Mouse (Mus musculus): Measurements from ENCODE around the gene Nfkbil1. TPM values are rescaled to one million over a fixed set of nuclear protein-coding genes. Genes with fewer than 3 reads are reported as not detected.
"Not testable (repeated sequence)": the region's sequence is repeated elsewhere in the genome, so short reads cannot be mapped to it uniquely, and the experiment has no call there.

Nfkbil1 gene
- total RNA-seq, 2 experiments from 2014 or later, result 8.2 to 8.7 TPM

GRCm38 (mm10) chr17:35240384-35241304, 5.1 kb upstream of the Nfkbil1 start:
- intact Hi-C loops (cut with DNase I), result no loop called here
- no peak for DNase-seq (ENCODE audit: low spot score)

- DNase-seq (ENCODE audit: low spot score), result no peak
- intact Hi-C loops (cut with DNase I), result loop anchor here (5.0 to 10.0 kb wide), 3 partner anchors 117 to 237 kb away; partner anchors contain the start of genes Csnk2b, Gpank1, Sapcd1 and Vars
Measured at GRCm38 (mm10) chr17:35239700-35240099, 4.1 kb upstream of the Nfkbil1 start.

GRCm38 (mm10) chr17:35237504-35237903, 1.9 kb upstream of the Nfkbil1 start:
- intact Hi-C loops (cut with DNase I), result loop anchor here (5.0 to 10.0 kb wide), 3 partner anchors 115 to 235 kb away; partner anchors contain the start of genes Csnk2b, Gpank1, Sapcd1 and Vars
- DNase-seq (ENCODE audit: low spot score), result no peak

DNA sequence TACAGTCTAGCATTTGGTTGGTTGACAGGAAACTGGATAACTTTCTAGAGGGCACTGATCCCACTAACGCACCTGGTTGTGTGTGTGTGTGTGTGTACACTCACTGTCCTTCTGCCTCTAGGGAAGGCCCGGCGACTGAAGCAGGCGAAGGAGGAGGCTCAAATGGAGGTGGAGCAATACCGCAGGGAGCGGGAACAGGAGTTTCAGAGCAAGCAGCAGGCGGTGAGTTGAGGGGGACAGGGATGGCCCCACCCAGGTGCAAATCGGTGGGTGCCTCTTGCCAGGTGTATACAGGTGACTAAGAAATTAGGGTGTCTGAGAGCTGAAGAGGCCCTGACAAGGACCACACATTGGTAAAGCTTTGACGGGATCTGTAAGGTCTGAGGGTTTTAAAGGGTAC, 1.4 kb upstream of the Nfkbil1 start:
- DNase-seq (ENCODE audit: low spot score), result no peak
- intact Hi-C loops (cut with DNase I), result loop anchor here (5.0 to 10.0 kb wide), 3 partner anchors 115 to 235 kb away; partner anchors contain the start of genes Csnk2b, Gpank1, Sapcd1 and Vars

DNA sequence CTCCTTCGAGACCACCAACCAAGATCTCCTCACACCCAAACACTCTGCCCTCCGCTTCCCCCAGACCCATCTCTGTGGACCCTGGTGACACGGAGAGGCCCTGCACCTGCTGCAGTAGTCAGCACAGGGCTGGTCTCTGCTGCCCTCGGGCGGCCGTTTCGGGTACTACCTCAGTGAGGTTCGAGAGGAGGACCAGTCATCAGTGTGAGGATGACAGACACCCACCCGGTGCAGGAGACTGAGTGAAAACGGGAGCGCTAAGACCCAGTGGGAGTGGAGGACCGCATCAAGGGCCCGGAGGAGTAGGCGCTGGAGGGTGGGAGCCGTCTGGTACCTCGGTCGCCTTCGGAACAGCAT, 776 bp upstream of the Nfkbil1 start:
- peak; percentile 83 for DNase-seq (ENCODE audit: low spot score)
- intact Hi-C loops (cut with DNase I), result loop anchor here (5.0 to 10.0 kb wide), 3 partner anchors 114 to 234 kb away; partner anchors contain the start of genes Csnk2b, Gpank1, Sapcd1 and Vars

- DNase-seq (ENCODE audit: low spot score), result peak; percentile 31
- intact Hi-C loops (cut with DNase I), result loop anchor here (5.0 to 10.0 kb wide), 3 partner anchors 113 to 233 kb away; partner anchors contain the start of genes Csnk2b, Gpank1, Sapcd1 and Vars
Measured at GRCm38 (mm10) chr17:35234903-35235302, 689 bp downstream of the Nfkbil1 start.

GRCm38 (mm10) chr17:35234090-35234489, 1.5 kb downstream of the Nfkbil1 start:
- DNase-seq (ENCODE audit: low spot score), result not testable (repeated sequence)
- intact Hi-C loops (cut with DNase I), result loop anchor here (10.0 kb wide), 1 partner anchor 209 kb away; the partner anchor contains the start of gene Sapcd1

- DNase-seq (ENCODE audit: low spot score), result no peak
- intact Hi-C loops (cut with DNase I), result loop anchor here (10.0 kb wide), 1 partner anchor 209 kb away; the partner anchor contains the start of gene Sapcd1
Measured at GRCm38 (mm10) chr17:35233114-35233980, 2.2 kb downstream of the Nfkbil1 start, which contains the start of gene Atp6v1g2. Atp6v1g2 (plus strand) TSS chr17:35233660.

GRCm38 (mm10) chr17:35232659-35233058, 2.9 kb downstream of the Nfkbil1 start:
- intact Hi-C loops (cut with DNase I), result loop anchor here (1.0 to 10.0 kb wide), 3 partner anchors 54 to 208 kb away; partner anchors contain the start of gene Sapcd1
- DNase-seq (ENCODE audit: low spot score), result no peak

- intact Hi-C loops (cut with DNase I), result loop anchor here (1.0 to 10.0 kb wide), 3 partner anchors 54 to 207 kb away; partner anchors contain the start of gene Sapcd1
- peak; percentile 42 for DNase-seq (ENCODE audit: low spot score)
Measured at GRCm38 (mm10) chr17:35232043-35232442, 3.5 kb downstream of the Nfkbil1 start.

DNA sequence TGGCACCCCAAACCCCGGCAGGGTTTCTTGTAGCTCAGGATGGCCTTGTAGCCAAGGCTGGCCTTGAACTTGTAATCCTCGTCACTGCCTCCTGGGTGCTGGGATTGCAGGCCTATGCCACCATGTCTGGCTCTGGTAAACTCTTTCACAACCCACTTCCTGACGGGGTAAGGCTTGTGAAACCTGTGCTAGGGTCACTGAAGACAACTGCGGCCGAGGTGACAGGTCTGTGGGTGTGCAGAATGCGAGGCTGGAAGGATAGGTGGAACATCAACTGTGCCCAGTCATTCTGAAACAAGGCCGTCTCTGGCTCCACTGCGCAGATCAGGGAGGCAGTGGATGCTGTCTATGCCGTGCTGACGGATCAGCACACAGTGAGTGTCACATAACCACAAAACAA, 4.6 kb downstream of the Nfkbil1 start:
- DNase-seq (ENCODE audit: low spot score), result no peak
- intact Hi-C loops (cut with DNase I), result loop anchor here (10.0 kb wide), 1 partner anchor 206 kb away; the partner anchor contains the start of gene Sapcd1

GRCm38 (mm10) chr17:35226561-35227046, 9.0 kb downstream of the Nfkbil1 start:
- no peak for DNase-seq (ENCODE audit: low spot score)
- intact Hi-C loops (cut with DNase I), result no loop called here

- intact Hi-C loops (cut with DNase I), result no loop called here
Measured at GRCm38 (mm10) chr17:35225456-35225855, 10.1 kb downstream of the Nfkbil1 start.

DNA sequence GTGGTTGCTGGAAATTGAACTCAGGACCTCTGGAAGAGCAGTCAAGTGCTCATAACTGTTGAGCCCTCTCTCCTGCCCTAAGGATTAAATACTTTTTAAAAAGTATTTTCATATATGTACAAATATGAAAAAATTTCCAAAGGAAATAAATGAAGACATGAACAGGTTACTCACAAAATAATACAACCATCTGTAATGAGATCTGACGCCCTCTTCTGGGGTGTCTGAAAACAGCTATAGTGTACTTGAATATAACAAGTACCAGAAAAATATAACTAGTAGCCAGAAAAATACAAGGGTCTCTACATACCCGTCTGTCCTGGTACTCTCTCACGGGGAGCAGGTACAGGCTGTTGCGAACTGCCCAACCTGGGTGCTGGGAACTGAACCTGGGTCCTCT, 11.0 kb downstream of the Nfkbil1 start:
- no peak for DNase-seq (ENCODE audit: low spot score)
- intact Hi-C loops (cut with DNase I), result no loop called here

More at GRCm38 (mm10) chr17:35225456-35225855, 10.1 kb downstream of the Nfkbil1 start:
- DNase-seq (ENCODE audit: low spot score), result no peak

- intact Hi-C loops (cut with DNase I), result loop anchor here (2.0 kb wide), 1 partner anchor 23 kb away; no protein-coding TSS in a partner anchor
- DNase-seq (ENCODE audit: low spot score), result no peak
Measured at GRCm38 (mm10) chr17:35222299-35222698, 13.3 kb downstream of the Nfkbil1 start.

DNA sequence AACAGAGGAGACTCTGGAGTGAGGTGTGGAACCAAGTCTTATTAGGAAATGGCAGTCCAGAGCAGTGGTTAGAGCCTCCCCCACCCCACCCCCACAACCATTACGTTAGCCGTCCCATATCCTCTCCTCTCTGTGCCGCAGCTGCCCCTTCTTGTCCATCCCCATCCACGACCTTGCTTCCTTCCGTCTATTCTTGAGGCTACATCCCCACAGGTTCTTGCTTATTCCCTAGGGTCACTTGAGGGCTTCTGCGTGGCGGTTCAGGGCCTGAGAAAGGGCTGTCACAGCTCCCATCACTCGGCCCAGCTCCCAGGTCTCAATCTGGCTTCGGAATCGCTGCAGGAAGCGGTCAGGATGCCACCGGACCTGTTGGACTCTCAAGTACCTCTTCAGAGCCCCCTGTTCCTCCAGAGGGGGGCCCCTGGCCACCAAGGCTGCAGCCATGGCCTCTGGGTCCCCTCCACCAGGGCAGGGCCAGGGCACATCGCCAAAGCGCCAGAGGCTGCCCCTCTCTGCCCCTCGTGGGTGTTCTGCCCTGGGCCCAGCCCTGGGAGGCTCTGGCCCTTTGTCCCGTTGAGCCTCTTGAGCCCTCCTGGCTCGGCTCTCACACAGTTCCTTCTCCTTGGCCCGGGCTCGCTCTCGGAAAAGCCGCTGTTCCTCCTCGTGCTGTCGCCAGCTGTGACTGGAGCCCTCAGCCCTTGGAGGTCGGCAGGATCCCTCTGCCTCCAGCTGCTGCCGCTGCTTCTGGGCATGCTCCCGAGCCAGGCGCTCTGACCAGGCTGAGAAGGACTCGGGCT, 15.2 kb downstream of the Nfkbil1 start, which contains the start of gene Gm16181:
Gm16181 (plus strand) TSS at position 679 of the 797 bp plus-strand sequence.
- intact Hi-C loops (cut with DNase I), result no loop called here
- peak; percentile 47 for DNase-seq (ENCODE audit: low spot score)

DNA sequence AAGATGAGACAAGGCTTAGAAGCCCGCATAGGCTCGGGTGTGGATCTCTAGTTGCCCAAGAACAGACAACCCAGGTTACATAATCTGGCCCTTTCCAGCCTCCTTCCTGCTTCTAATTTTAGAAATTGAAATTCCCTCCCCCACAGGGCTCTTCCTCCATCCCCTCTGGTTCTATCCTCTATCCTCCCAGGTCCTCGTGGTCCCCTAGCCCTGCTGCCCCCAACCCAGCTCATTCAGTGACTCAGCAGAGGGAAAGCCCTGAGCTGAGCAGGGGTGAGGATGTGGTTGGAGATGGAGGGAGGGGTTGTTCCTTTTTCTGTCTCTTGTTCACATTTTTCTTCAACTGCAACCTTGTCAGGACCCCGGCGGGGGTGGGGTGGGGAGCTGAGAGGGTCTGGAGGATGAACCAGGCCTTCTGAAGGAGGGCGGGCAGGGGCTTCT, 16.0 kb downstream of the Nfkbil1 start:
- intact Hi-C loops (cut with DNase I), result no loop called here
- DNase-seq (ENCODE audit: low spot score), result no peak

GRCm38 (mm10) chr17:35218516-35219193, 16.9 kb downstream of the Nfkbil1 start:
- intact Hi-C loops (cut with DNase I), result no loop called here
- DNase-seq (ENCODE audit: low spot score), result peak; percentile 47
